Mouse (Mus musculus) kidney, adult 2 months (tissue): ENCODE measurements around the gene Pla2g4a.

Source experiments
- CTCF ChIP-seq: fragments of 200-500 bp; conservative IDR thresholded peaks from 2 replicates; pipeline ENCODE4 v1.5.1; 2011; ENCODE audit warnings: low read depth, mild to moderate bottlenecking, control low read depth, low read length, moderate library complexity, mixed read lengths; ENCODE audit not compliant: insufficient read depth, insufficient read length
- POLR2A ChIP-seq: fragments of 200-500 bp; IDR thresholded peaks from one replicate; pipeline ENCODE4 v1.6.1; 2011; ENCODE audit warnings: low read depth, low read length, control low read depth

DNA sequence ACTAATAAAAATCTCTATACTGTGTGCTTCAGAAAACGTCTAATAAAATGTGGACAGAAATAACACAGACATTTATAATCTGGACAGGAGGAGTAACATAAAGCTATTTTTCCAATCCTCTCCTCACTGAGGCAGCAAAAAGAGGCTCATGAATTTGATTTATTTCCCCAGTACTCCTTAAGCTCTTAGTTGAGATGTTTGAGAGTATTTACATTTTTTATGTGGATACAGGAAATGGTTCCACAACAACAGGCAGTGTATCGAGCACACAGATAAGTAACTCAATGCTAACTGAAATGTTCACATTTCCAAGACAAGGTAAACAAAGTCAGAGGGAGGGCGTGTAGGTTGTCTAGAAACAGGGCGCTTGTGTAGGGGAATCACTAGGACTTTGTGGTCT is 48.1 kb downstream of the Pla2g4a start:
- TF ChIP-seq CTCF, result no peak
- TF ChIP-seq POLR2A, result no peak
